Mouse (Mus musculus): ENCODE data around the gene Hcn3. TPM values are rescaled to one million over a fixed set of nuclear protein-coding genes. Genes with fewer than 3 reads are reported as not detected.

The Hcn3 gene
- 2.1 to 4.4 TPM (median 4.1 TPM) in 4 replicates for total RNA-seq (2023; ENCODE audit: inconsistent age)

GRCm38 (mm10) chr3:89159616-89160344 is at the start of gene Hcn3:
Hcn3 (minus strand) TSS chr3:89160196.

GRCm38 (mm10) chr3:89202253-89203141 is 42.5 kb upstream of the Hcn3 start, which contains the start of gene Gba:
Gba (plus strand) TSS chr3:89202928.

GRCm38 (mm10) chr3:89183058-89183958 is 23.3 kb upstream of the Hcn3 start, which contains the start of gene Fam189b:
Fam189b (plus strand) TSS chr3:89183143.

GRCm38 (mm10) chr3:89177242-89178106 is 17.5 kb upstream of the Hcn3 start, which contains the start of gene Scamp3:
Scamp3 (plus strand) TSS chr3:89177473.

GRCm38 (mm10) chr3:89164506-89165267 is 4.7 kb upstream of the Hcn3 start, which contains the start of gene Clk2:
Clk2 (plus strand) TSS chr3:89164795.

GRCm38 (mm10) chr3:89135958-89136357 is 24.0 kb downstream of the Hcn3 start, which contains the start of gene Pklr:
Pklr (plus strand) TSS chr3:89136142.

GRCm38 (mm10) chr3:89101812-89102494 is 58.0 kb downstream of the Hcn3 start, which contains the start of gene Fdps:
Fdps (minus strand) TSS chr3:89101959.

GRCm38 (mm10) chr3:89100811-89101210 is 59.2 kb downstream of the Hcn3 start, which contains the start of gene Gm43738:
Gm43738 (minus strand) TSS chr3:89101099.

Other genes with a start within 250 kb of the Hcn3 start
- 11.4 to 14.8 TPM (median 13.5 TPM) in 4 replicates for gene Msto1, start 246.2 kb downstream of the Hcn3 start, total RNA-seq (2023; ENCODE audit: inconsistent age)
- 79.9 to 92.8 TPM (median 90.4 TPM) in 4 replicates for gene Ash1l, start 209.6 kb downstream of the Hcn3 start, total RNA-seq (2023; ENCODE audit: inconsistent age)
- gene Dap3, start 209.0 kb downstream of the Hcn3 start, total RNA-seq (2023; ENCODE audit: inconsistent age): 88.5 to 93.1 TPM (median 90.6 TPM) in 4 replicates
- gene Rusc1, start 66.9 kb downstream of the Hcn3 start, total RNA-seq (2023; ENCODE audit: inconsistent age): 46.6 to 58.3 TPM (median 51.4 TPM) in 4 replicates
- not detected in 4 replicates for gene Gm43738, start 59.1 kb downstream of the Hcn3 start, total RNA-seq (2023; ENCODE audit: inconsistent age)
- 16.5 to 21.8 TPM (median 18.6 TPM) in 4 replicates for gene Fdps, start 58.2 kb downstream of the Hcn3 start, total RNA-seq (2023; ENCODE audit: inconsistent age)
- 0.18 TPM in 1 of 4 replicates, not detected in the others for gene Pklr, start 24.1 kb downstream of the Hcn3 start, total RNA-seq (2023; ENCODE audit: inconsistent age)
- gene Clk2, start 4.6 kb upstream of the Hcn3 start, total RNA-seq (2023; ENCODE audit: inconsistent age): 137 to 156 TPM (median 153 TPM) in 4 replicates
- gene Scamp3, start 17.3 kb upstream of the Hcn3 start, total RNA-seq (2023; ENCODE audit: inconsistent age): 106 to 112 TPM (median 108 TPM) in 4 replicates
- gene Fam189b, start 22.9 kb upstream of the Hcn3 start, total RNA-seq (2023; ENCODE audit: inconsistent age): 14.0 to 22.6 TPM (median 17.1 TPM) in 4 replicates
- gene Gba, start 42.7 kb upstream of the Hcn3 start, total RNA-seq (2023; ENCODE audit: inconsistent age): 87.6 to 95.2 TPM (median 90.4 TPM) in 4 replicates
- gene Thbs3, start 55.0 kb upstream of the Hcn3 start, total RNA-seq (2023; ENCODE audit: inconsistent age): 7.6 to 14.7 TPM (median 8.8 TPM) in 4 replicates
- gene Mtx1, start 66.9 kb upstream of the Hcn3 start, total RNA-seq (2023; ENCODE audit: inconsistent age): 208 to 228 TPM (median 213 TPM) in 4 replicates
- gene Muc1, start 68.9 kb upstream of the Hcn3 start, total RNA-seq (2023; ENCODE audit: inconsistent age): 0.80 to 2.1 TPM (median 1.1 TPM) in 4 replicates
- gene Krtcap2, start 85.8 kb upstream of the Hcn3 start, total RNA-seq (2023; ENCODE audit: inconsistent age): 92.4 to 106 TPM (median 94.3 TPM) in 4 replicates
- 2.8 to 4.4 TPM (median 3.4 TPM) in 4 replicates for gene Trim46, start 86.1 kb upstream of the Hcn3 start, total RNA-seq (2023; ENCODE audit: inconsistent age)
- gene Dpm3, start 99.2 kb upstream of the Hcn3 start, total RNA-seq (2023; ENCODE audit: inconsistent age): 63.2 to 86.3 TPM (median 79.6 TPM) in 4 replicates
- gene Slc50a1, start 110.4 kb upstream of the Hcn3 start, total RNA-seq (2023; ENCODE audit: inconsistent age): 136 to 155 TPM (median 153 TPM) in 4 replicates
- gene Efna1, start 120.9 kb upstream of the Hcn3 start, total RNA-seq (2023; ENCODE audit: inconsistent age): 0.48 to 1.5 TPM (median 0.78 TPM) in 4 replicates
- gene Efna3, start 162.8 kb upstream of the Hcn3 start, total RNA-seq (2023; ENCODE audit: inconsistent age): not detected in 4 replicates
- not detected in 4 replicates for gene Efna4, start 177.8 kb upstream of the Hcn3 start, total RNA-seq (2023; ENCODE audit: inconsistent age)
- gene Adam15, start 189.8 kb upstream of the Hcn3 start, total RNA-seq (2023; ENCODE audit: inconsistent age): 4.5 to 7.9 TPM (median 5.5 TPM) in 4 replicates
- not detected in 4 replicates for gene Dcst2, start 201.8 kb upstream of the Hcn3 start, total RNA-seq (2023; ENCODE audit: inconsistent age)
- not detected in 4 replicates for gene Dcst1, start 205.1 kb upstream of the Hcn3 start, total RNA-seq (2023; ENCODE audit: inconsistent age)
- 50.9 to 68.8 TPM (median 61.8 TPM) in 4 replicates for gene Zbtb7b, start 234.6 kb upstream of the Hcn3 start, total RNA-seq (2023; ENCODE audit: inconsistent age)
- 1.3 TPM in 1 of 4 replicates, not detected in the others for gene Lenep, start 242.6 kb upstream of the Hcn3 start, total RNA-seq (2023; ENCODE audit: inconsistent age)

All from B cell, adult (primary cell).